In genomic region chr14:7809043-7809955, GRCm38 (mm10) we compare ENCODE assay signal across 15 mouse cellular contexts. TPM values are rescaled to one million over a fixed set of nuclear protein-coding genes. Genes with fewer than 3 reads are reported as not detected.
DNase-seq lines count a peak whose midpoint lies in the region; ATAC-seq and TF ChIP-seq lines count a peak whose summit lies in the region.
"Had no signal": no experiment of that assay in that cellular context is flagged by ENCODE, and none has a peak within 500 bp of the region (broad histone marks: within the 10 kb centered on the region; RNA-seq: fewer than 3 reads in every experiment).

No protein-coding gene starts in this region.

- H3K9ac ChIP-seq in kidney, embryonic 14.5 days (ENCODE audit: low read depth, low read length) = no peak overlapping the region
- H3K9ac ChIP-seq in intestine, embryonic 14.5 days (ENCODE audit: low read length) = no peak overlapping the region
- H3K9ac ChIP-seq: hindbrain, embryonic 12.5 days; liver, postnatal 0 days had no signal

- no peak overlapping the region for H3K4me3 ChIP-seq in kidney, embryonic 14.5 days (ENCODE audit: low read length)
- H3K4me3 ChIP-seq in C2C12 (ENCODE audit: insufficient read depth, poor library complexity, severe bottlenecking) = no peak overlapping the region
- H3K4me3 ChIP-seq in intestine, embryonic 14.5 days (ENCODE audit: low read depth, low read length) = no peak overlapping the region
- H3K4me3 ChIP-seq: hindbrain, embryonic 12.5 days had no signal

- H3K79me2 ChIP-seq in C2C12 (ENCODE audit: control insufficient read depth, insufficient read depth) = no peaks in the 10 kb centered on the region

- ATAC-seq in kidney, embryonic 14.5 days (ENCODE audit: low FRiP score, low TSS enrichment) = 0 out of 2 replicates have a peak, but pooled peaks have one; percentile 25
- ATAC-seq in intestine, embryonic 14.5 days (replicated peaks; ENCODE audit: low FRiP score, low TSS enrichment, low read depth) = peak; percentile 53
- no peak for ATAC-seq in megakaryocyte, adult 5-6 weeks (ENCODE audit: poor library complexity, severe bottlenecking)
- ATAC-seq: liver, postnatal 0 days had no signal

- DNase-seq in kidney, adult 11 months = no peak
- peak; percentile 26 for DNase-seq in brain, embryonic 14.5 days (ENCODE audit: low read depth)
- DNase-seq in intestine, embryonic 14.5 days (ENCODE audit: low spot score) = no peak
- DNase-seq in retina, postnatal 1 day = no peak
- no peak for DNase-seq in frontal cortex, adult 2 months (ENCODE audit: extremely low spot score in 1 of 2, low spot score in 1 of 2)
- DNase-seq: adrenal gland, adult 2 months; embryo, embryonic 11 days; kidney, postnatal 36 days; liver, postnatal 0 days had no signal

- H3K36me3 ChIP-seq in kidney, embryonic 14.5 days (ENCODE audit: control insufficient read depth, insufficient read depth, low read length) = no peaks in the 10 kb centered on the region
- no peaks in the 10 kb centered on the region for H3K36me3 ChIP-seq in C2C12 (ENCODE audit: control insufficient read depth, insufficient read depth)
- H3K36me3 ChIP-seq in intestine, embryonic 14.5 days (ENCODE audit: control insufficient read depth, insufficient read depth, low read length) = no peaks in the 10 kb centered on the region
- H3K36me3 ChIP-seq: G1E; hindbrain, embryonic 12.5 days had no signal

- no peak overlapping the region for H3K4me2 ChIP-seq in kidney, embryonic 14.5 days (replicated peaks; ENCODE audit: low read depth, low read length)
- no peak overlapping the region for H3K4me2 ChIP-seq in intestine, embryonic 14.5 days (ENCODE audit: low read length)
- H3K4me2 ChIP-seq: hindbrain, embryonic 12.5 days had no signal

- H3K27ac ChIP-seq in kidney, embryonic 14.5 days (ENCODE audit: low read depth, low read length) = no peak overlapping the region
- 0 out of 2 replicates have a peak overlapping the region, but pooled peaks have one; percentile 17 for H3K27ac ChIP-seq in intestine, embryonic 14.5 days (ENCODE audit: low read depth)
- H3K27ac ChIP-seq: hindbrain, embryonic 12.5 days had no signal

- WGBS in kidney, embryonic 14.5 days = 82% methylated on average over 12 of the region's 12 CpGs
- 66% methylated on average over 12 of the region's 12 CpGs for WGBS in intestine, embryonic 14.5 days

- TF ChIP-seq CTCF in C2C12 (IDR thresholded peaks at IDR 0.05; ENCODE audit: control insufficient read depth, insufficient read depth, insufficient read length) = no peak
- TF ChIP-seq CTCF in brain, embryonic 14.5 days (IDR thresholded peaks at IDR 0.05; ENCODE audit: borderline replicate concordance, extremely low read depth, insufficient read depth, insufficient read length) = no peak

- no peaks in the 10 kb centered on the region for H3K27me3 ChIP-seq in kidney, embryonic 14.5 days (ENCODE audit: control insufficient read depth, insufficient read depth, low read length)
- no peaks in the 10 kb centered on the region for H3K27me3 ChIP-seq in C2C12 (ENCODE audit: control insufficient read depth, insufficient read depth, insufficient read length)
- no peaks in the 10 kb centered on the region for H3K27me3 ChIP-seq in intestine, embryonic 14.5 days (replicated peaks; ENCODE audit: control insufficient read depth, insufficient read depth, low read length)
- H3K27me3 ChIP-seq: hindbrain, embryonic 12.5 days had no signal

- no peaks in the 10 kb centered on the region for H3K9me3 ChIP-seq in kidney, embryonic 14.5 days (ENCODE audit: control insufficient read depth, low read length)
- H3K9me3 ChIP-seq in intestine, embryonic 14.5 days (ENCODE audit: control insufficient read depth, low read length) = no peaks in the 10 kb centered on the region
- H3K9me3 ChIP-seq: G1E; hindbrain, embryonic 12.5 days had no signal

- H3K79me3 ChIP-seq in C2C12 (ENCODE audit: low read depth) = no peaks in the 10 kb centered on the region

- peak overlapping the region; percentile 59 for H3ac ChIP-seq in C2C12 (ENCODE audit: control insufficient read depth, insufficient read length, low read depth)

- H3K4me1 ChIP-seq in kidney, embryonic 14.5 days (ENCODE audit: control insufficient read depth, insufficient read depth, low read length) = no peaks in the 10 kb centered on the region
- H3K4me1 ChIP-seq in intestine, embryonic 14.5 days (replicated peaks; ENCODE audit: control insufficient read depth, insufficient read depth, low read length) = 0 out of 2 replicates have a peak, but pooled peaks cover 4% of the 10 kb centered on the region
- H3K4me1 ChIP-seq: hindbrain, embryonic 12.5 days had no signal

- TF ChIP-seq POLR2A in brain, embryonic 14.5 days (IDR thresholded peaks at IDR 0.05; ENCODE audit: borderline replicate concordance, extremely low read depth, insufficient read depth, insufficient read length, poor library complexity, severe bottlenecking) = no peak

TF ChIP-seq in C2C12, 6 proteins besides CTCF, POLR2A, EP300 and RAD21:
- TF ChIP-seq CEBPB (IDR thresholded peaks at IDR 0.05; ENCODE audit: low read depth) = no peak
- TF ChIP-seq USF1 (IDR thresholded peaks at IDR 0.05; ENCODE audit: low read depth) = no peak
- TF ChIP-seq MYOG (IDR thresholded peaks at IDR 0.05; ENCODE audit: control insufficient read depth, extremely low read depth, insufficient read length) = no peak
- TF ChIP-seq FOSL1 (IDR thresholded peaks at IDR 0.05; ENCODE audit: insufficient read depth, low read length, poor library complexity, severe bottlenecking) = no peak
- no peak for TF ChIP-seq MYOD1 (IDR thresholded peaks at IDR 0.05; ENCODE audit: control insufficient read depth, insufficient read length, low read depth)
- TF ChIP-seq MAX (IDR thresholded peaks at IDR 0.05) = no peak
TF ChIP-seq in C2C12: peak in this region for 0.

RNA-seq across cellular contexts. Expression of gene Flnb, which starts 8.5 kb away (rescaled TPM):
- 12.7 and 25.7 TPM in 2 replicates for polyA plus RNA-seq in kidney, embryonic 14.5 days (2014; fragmentation: Nextera tagmentation; extraction: Ambion mirVana)
- polyA plus RNA-seq in C2C12 (2012; fragmentation: generic; extraction: Trizol) = 154 TPM
- polyA plus RNA-seq in brain, embryonic 14.5 days (2012; rRNA removed) = 16.0 and 20.6 TPM in 2 replicates
- 26.7 and 26.8 TPM in 2 replicates for polyA plus RNA-seq in intestine, embryonic 14.5 days (2014; fragmentation: Nextera tagmentation; extraction: Ambion mirVana)
- polyA plus RNA-seq in frontal cortex, adult 2 months (2012; rRNA removed) = 29.2 and 31.5 TPM in 2 replicates
- 4.6 and 5.1 TPM in 2 replicates for total RNA-seq in megakaryocyte, adult 5-6 weeks (2015)
- 6.1 and 6.3 TPM in 2 replicates for total RNA-seq in megakaryocyte, adult 5-6 weeks (2017)

RNA-seq across cellular contexts. Expression of gene Gm26661, which starts 17.9 kb away (rescaled TPM):
- polyA plus RNA-seq in kidney, embryonic 14.5 days (2014; fragmentation: Nextera tagmentation; extraction: Ambion mirVana) = not detected in 2 replicates
- not detected for polyA plus RNA-seq in C2C12 (2012; fragmentation: generic; extraction: Trizol)
- polyA plus RNA-seq in brain, embryonic 14.5 days (2012; rRNA removed) = not detected in 2 replicates
- not detected in 2 replicates for polyA plus RNA-seq in intestine, embryonic 14.5 days (2014; fragmentation: Nextera tagmentation; extraction: Ambion mirVana)
- not detected in 2 replicates for polyA plus RNA-seq in frontal cortex, adult 2 months (2012; rRNA removed)
- total RNA-seq in megakaryocyte, adult 5-6 weeks (2015) = not detected in 2 replicates
- total RNA-seq in megakaryocyte, adult 5-6 weeks (2017) = not detected in 2 replicates
- total RNA-seq: adrenal gland, adult 2 months; G1E; left cerebral cortex, postnatal 25 days had no signal
- polyA plus RNA-seq: adrenal gland, adult 2 months; G1E; hindbrain, embryonic 12.5 days; liver, postnatal 0 days had no signal
